Mouse (Mus musculus): ENCODE data around the gene Krt80.
A peak's percentile ranks its signal among the peaks of the same experiment; 100 is the strongest.

Gene Krt80

DNA sequence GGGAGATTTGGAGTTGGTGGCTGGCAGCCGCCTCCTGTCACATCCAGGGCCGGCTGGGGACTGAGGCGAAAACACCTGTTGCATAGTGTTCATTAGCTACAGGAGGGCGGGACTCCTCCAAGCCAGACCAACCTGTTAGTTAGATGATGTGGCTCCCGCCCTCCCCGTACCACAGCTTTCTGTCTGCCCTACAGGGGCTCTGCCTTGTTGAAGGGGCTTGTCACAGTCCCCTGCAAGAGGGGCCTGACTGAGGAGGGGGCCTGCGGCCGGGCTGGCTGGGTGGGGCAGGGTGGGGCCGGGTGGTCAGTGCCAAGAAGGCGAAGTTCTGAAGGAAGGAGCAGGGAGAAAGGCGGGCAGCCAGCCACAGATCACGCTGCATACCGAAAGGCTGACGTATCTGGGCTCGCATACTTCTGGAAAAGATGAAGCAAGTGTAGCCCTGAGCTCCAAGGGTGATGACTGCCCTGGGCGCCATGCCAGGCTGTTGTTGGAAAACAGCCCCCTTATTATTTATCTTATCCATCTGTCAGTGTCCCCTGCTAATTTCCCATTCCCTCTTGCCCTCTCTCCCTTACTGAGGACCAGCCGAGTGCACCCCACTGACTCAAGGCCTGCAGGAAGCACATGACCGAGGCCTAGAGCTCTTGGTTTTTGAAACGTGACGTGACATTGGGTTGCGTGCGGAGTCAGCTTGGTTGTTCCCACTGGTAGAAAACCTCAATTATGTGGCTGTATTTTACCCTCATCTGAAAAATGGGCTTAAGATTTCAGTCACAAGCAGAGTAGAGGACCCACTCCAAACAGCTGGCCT, at the start of gene Krt80:
Gene Krt80, minus strand, starts transcription at position 62 of the 811 bp plus-strand sequence.
- ATAC-seq (ENCODE audit: low TSS enrichment) = no peak

DNA sequence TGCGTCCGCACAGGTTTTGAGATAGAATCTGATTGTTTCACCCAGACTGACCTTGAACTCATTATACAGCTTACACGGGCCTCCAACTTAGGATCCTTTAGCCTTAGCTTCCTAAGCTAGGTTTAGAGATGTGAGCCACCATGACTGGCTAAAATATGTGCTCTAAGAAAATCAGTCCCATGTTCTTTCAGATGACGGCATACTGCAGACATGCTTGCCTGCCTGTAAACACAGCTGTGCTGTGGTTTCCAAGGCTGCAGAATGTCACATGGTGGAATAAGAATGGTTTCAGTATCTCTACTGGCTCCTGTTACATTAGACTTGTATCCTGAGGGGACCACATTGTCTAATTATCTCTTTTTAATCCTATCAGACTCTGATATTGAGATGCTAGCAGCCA, 49.0 kb upstream of the Krt80 start:
- ATAC-seq (ENCODE audit: low TSS enrichment) = no peak

DNA sequence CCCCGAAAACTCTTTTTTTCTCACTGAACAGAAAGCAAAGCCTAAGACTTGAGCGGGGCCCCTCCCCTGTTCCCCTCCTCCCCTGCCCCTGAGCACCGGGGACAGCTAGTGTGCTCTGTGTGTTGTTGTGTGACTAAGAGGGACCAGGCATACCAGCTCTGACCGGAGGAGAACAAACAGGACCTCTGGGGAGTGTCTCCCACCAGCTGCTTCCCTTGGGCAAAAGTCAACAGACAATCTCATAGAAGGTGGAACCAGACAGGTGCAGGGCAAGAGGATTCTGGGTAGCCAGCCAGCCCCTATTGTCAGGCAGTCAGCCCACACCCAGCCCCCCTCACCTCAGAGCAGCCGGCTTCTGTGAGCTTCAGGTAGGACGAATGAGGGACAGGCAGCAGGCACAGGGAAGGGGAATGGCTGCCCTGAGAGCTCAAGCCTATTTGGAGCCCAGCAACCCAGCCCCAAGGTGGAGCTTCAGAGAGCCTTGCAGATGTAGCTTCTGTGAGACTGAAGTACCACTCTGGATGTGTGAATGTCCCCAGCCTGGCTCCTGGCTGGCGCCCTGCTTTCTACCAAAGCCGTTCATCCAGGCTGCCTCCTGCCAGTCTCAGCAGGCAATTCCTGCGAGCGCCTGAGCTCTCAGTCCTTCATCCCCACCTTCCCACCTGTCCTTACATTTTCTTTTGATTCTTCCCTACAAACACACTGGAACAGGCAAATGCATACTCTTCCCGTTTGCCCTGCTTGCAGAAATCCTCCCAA, 45.0 kb upstream of the Krt80 start:
- ATAC-seq (ENCODE audit: low TSS enrichment) = no peak

DNA sequence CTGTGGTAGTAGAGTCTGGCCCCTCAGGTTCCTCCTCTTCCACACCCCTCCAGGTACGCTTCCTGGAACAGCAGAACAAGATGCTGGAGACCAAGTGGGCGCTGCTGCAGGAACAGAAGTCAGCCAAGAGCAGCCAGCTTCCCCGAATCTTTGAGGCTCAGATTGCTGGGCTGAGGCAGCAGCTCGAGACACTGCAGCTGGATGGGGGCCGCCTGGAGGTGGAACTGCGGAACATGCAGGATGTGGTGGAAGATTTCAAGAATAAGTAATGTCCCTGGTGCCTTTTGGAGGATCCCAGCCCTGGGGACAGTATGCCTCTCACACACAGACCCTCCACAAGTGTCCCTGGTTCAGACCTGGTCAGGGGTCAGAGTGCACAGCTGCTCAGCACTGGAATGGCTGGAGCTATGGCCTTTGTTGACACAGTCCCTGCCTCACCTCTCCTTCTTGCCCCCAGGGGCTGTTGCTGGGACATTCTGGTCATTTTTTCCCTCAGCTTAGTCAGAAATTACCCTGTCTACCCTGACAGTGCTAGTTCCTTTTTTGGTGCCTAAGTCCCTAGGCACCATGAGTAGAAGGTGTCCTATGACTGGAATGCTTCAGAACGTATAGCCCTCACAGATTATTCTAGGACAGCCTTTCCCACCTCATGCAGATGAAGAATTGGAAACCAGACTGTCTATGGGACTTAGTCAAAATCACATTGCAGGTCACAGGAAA, 44.1 kb upstream of the Krt80 start:
- ATAC-seq (ENCODE audit: low TSS enrichment) = no peak

DNA sequence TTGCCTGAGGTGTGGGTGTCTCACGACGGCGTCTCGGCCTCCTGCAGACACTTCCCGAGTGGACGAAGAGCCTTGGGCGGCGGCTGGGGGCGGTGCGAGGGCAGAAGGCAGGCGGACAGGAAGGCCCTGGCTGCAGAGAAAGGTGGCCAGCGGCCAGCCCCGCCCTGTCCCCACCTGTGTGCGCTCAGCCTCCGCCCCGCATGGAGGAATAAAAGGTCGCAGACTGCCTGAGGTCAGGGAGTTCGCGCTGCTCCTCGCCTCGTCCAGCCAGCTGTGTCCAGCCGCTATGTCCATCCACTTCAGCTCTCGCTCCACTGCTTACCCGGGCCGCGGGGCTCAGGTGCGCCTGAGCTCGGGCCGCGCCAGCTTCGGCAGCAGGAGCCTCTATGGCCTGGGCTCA, 42.2 kb upstream of the Krt80 start:
- ATAC-seq (ENCODE audit: low TSS enrichment) = no peak

DNA sequence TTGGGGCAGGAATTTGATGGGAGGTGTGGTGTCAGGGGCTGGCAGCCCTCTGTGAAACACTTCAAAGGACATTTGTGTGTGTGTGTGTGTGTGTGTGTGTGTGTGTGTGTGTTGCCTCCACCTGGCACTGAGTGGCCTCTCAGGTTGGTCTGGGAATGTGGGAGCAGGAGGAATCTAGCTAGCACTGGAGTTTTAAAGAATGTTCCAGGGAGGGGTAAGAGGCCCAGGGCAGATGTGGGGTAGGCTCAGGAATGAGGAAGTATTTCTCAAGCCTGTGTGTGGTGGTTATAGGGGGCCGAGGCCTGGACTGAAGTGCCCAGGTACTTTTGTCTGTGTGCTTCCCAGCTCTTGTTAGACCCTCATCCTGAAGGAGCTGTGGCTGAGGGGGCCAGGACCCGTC, 40.8 kb upstream of the Krt80 start, which contains the start of gene Krt7:
Gene Krt7, plus strand, starts transcription at position 269 of the 400 bp plus-strand sequence.
- no peak for ATAC-seq (ENCODE audit: low TSS enrichment)

DNA sequence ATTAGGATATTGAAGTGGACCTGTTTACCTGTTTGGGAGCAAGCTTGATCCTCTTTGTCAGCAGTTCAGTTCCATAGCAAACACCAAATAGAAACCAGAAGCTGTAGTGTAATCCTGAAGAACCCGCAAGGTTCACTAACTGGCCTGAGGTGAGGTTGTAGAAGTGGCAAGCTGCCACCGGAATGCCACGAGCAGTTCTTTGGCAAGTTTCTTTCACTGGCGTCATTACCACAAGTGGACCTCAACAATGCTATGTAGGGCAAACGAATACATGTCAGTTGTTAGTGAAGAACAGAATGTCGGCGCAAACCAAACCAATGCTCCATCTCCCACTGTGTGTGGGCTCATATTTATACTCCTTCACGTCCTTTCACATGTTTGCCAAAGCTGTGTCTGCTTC, 28.3 kb upstream of the Krt80 start:
- no peak for ATAC-seq (ENCODE audit: low TSS enrichment)

DNA sequence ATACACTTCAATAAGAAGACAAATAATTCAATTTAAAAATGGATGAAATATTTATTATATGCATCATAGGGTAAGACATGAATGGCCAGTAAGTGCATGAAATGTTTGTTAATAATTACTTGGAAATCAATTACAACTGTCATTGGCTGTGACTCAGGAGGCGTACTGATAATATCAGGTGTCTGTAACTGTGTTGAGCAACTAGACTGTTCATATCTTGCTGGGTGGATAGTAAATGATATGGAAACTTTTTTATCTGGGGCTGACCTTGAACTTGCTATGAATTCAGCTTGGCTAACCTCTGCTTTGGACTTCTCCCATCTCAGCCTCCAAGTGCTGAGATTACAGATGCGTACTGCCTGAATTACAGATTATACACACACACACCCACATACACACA, 27.7 kb upstream of the Krt80 start:
- no peak for ATAC-seq (ENCODE audit: low TSS enrichment)

DNA sequence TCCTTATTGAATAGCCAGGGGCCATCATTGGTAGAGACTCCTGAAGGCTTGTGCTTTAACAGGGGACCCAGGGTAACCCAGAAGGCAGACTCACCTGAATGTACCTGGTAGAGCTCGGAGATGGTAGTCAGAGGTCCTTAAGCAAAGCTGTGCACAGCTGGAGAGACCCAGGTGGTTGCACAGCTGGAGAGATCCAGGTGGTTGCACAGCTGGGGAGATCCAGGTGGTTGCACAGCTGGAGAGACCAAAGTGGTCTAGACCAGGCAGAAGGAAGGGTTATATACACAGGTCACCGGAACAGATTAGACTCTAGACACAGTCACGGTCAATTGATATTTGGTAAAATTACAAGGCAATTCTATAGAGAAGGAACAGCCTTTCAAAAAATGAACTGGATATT, 27.0 kb upstream of the Krt80 start:
- ATAC-seq (ENCODE audit: low TSS enrichment) = no peak

DNA sequence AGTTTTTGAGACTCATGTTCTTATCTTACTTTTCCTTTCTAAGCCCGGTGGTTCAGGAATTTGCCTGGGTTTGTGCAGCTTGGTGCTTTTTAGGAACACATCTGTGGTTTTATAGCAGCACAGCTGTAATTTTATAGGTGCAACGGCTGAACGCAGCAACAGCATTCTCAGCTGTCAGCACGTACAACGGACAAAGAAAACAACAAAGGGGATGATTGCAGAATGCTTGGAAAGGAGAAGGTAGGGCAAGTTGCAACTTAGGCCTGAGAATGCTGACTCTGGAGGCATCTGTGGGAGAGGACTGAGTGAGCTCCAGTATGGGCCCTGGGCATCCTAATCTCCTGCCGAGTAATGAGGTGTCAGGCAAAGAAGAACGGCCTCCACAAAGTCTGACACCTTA, 26.5 kb upstream of the Krt80 start:
- ATAC-seq (ENCODE audit: low TSS enrichment) = no peak

DNA sequence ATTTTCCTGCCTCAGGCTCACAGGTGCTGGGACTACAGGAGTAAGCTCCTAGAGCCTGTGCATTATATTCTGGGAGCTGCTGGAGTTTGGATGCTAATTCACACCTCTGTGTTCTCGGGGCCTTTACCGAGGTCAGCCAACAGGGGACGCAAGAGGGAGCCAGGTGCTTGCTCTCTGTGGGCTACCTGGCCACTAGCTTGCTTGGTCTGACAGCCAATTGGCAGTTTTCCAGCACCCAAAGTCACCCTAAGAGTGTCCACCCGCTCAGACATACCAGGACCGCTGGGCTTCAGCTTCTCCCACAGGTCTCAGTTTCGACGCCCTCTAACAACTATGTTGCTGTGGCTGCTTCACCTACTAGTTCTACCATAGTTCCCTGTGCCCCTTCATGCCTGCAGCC, 24.9 kb upstream of the Krt80 start:
- no peak for ATAC-seq (ENCODE audit: low TSS enrichment)

DNA sequence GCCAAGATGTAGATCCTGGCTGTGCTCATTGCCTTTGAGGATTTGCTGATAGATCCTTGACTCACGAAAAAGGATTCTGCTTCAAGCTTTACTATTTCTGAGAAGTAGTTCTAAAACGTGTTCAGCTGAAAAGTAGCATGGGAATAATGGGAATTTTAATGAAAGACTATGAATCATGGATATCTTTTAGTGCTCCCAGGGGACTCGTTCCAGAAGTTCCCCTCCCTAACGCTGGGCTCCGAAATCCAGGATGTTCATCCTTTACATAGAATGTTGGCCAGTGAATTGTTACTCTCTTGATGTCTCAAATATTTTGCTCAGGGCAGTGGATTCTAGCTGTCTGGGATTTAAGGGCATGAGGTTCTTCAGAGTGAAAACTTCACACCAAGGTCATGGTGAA, 22.3 kb upstream of the Krt80 start:
- ATAC-seq (ENCODE audit: low TSS enrichment) = no peak

DNA sequence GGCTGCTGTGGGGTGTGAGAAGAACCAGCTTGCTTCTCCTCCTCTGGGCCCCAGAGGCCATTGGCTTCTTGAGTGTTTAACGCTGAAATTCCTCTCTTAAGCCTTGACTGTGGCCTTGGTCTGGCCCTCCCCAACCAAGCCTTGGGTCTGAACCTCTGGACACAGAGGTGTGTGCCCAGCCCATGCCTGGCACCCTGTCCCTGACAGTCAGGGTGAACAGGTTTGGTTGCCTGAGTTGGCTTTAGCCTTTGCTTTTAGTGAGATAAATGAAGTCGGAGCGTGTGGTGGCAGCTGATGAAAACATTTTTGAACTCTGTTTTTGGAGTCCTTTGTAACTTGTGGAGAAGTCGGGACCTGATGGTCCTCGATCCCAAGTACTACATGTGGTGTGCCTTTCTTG, 20.2 kb upstream of the Krt80 start:
- ATAC-seq (ENCODE audit: low TSS enrichment) = no peak

DNA sequence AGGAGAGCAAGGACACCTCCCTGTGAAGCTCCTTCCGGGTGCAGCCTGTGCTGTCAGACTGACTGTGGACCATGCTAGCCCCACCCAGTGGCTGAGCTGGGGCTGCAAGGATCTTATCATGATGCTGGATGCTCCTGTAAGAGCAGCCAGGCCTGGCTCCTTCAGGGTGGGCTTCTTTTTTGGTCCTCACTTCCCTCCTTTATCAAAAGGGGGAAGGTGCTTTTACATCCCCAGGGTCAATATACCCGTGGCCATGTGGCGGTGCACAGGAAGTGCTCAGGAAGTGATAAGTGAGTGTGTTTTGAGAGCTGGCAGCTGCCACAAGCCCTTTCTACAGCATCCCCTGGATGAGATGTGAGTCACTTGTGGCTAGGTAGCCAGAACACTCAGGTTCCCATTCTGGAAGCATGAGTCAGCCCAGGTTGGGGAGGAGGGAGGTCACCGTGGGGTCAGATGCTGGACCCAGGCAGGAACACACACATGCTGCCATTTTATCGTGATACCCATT, 18.1 kb upstream of the Krt80 start:
- peak; percentile 73; the same call in 1 of the 2 replicates for ATAC-seq (ENCODE audit: low TSS enrichment)

DNA sequence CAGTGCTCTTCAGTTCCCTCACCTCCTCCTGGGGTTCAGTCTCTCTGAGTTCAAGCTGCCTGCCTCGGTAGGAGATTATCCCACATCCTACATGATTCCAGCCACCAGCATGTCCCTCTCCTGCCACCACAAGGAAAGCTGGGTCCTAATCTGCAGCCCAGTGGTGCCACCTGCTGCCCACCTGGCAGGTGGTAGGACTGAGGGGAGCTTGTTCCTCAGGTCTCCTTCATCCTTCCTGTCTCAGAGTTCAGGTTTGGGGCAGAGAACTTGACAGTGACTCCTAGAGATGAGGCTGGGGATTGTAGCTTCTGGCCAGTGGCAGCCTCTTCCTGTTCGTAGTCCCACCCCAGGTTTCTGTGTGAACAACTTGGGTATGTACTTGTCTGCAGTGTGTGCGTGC, 17.2 kb upstream of the Krt80 start:
- ATAC-seq (ENCODE audit: low TSS enrichment) = 0 out of 2 replicates have a peak, but pooled peaks have one; percentile 46

DNA sequence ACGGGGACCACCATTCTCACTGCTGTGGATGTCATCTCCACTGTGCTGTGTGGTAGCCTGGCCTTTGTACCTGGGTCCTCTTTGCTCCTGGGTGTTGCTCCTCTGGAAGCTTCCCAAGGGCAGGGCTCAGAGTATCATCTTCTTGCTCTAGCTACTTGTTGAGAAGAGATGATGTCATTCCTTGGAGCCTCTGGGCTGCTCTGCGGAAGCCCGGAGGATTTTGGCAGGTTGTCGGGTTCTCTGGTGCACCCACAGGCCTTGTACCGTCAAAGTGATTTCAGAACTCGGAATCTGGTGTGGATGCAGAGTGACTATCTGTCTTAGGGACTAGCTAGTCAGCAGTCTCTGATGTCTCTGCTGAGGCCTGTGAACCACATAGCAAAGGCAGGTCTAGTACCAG, 15.1 kb upstream of the Krt80 start:
- ATAC-seq (ENCODE audit: low TSS enrichment) = peak; percentile 46; the same call in 1 of the 2 replicates

DNA sequence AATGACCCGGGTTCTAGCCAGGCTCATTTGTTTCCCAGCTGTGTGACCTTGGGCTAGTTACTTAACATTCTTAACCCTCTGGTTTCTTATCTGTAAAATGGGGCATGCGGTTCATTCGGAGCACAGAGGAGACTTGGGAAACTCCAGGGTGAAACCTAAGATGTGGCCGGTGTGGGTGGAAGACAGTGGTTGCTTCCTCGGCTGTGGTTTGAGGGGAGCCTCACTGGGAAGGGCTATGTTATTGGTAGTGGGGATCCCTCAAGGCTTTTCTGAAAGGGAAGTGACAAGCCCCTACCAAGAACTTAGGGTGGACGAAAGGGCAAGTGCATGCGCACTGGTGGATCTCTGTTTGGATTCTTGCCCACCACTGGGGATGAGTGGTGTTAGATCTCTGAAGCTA, 14.6 kb upstream of the Krt80 start:
- no peak for ATAC-seq (ENCODE audit: low TSS enrichment)

DNA sequence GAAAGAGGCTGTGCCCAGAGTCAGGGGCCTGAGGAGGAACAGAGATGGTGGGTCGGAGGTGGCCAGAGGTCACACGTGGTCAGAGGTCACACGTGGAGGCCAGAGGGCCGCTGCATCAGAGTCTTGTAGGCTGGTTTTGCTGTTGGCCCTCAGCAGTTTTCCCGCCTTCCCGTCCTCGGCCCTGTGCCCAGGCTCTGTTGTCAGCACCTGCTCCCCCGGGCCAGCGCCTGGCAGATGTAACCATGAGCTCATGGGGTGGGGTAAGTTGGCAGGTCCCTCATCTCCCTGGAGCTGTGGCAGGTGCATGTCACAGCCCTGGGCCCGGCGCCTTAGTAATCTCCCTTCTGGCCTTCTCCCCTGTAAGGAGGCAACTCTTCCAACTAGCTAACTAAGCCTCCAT, 12.8 kb upstream of the Krt80 start:
- ATAC-seq (ENCODE audit: low TSS enrichment) = no peak

DNA sequence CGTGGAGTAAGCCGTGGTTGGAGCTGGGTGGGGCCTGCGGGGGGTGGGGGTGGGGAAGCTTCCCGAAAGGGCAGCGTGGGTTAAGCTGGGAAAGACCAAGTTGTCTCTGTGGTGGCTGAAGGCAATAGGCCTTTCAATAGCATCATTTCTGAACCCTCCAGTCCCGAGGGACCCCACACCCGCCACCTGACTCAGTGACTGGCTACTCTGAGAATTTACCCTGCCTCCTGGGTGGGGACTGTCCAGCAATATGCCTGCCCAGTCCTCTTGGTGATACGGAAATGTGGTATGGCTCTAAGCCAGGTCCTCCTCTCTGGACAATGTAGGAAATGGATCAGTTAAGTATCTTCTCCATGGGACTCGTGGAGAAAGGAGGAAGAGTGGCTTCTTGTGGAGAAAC, 11.8 kb upstream of the Krt80 start:
- ATAC-seq (ENCODE audit: low TSS enrichment) = no peak

DNA sequence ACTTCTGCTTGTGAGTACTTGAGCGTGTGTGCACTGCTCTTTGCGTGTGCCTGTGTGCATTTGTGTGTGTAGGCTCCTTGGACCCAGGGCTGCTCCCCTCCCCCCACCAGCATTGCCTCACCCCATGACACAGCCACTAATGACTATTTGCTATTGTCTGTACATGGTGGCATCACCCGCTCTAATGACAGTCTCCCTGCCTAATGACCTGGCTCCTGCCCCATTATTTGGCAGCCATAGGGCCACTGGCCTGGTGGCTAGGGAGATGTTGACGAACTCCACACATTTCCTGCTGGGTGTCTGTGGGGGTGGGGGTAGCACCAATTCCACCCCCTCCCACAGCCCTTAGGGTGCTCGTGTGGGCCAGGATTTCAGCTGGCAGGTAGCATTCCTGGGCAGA, 8.7 kb upstream of the Krt80 start:
- ATAC-seq (ENCODE audit: low TSS enrichment) = no peak

DNA sequence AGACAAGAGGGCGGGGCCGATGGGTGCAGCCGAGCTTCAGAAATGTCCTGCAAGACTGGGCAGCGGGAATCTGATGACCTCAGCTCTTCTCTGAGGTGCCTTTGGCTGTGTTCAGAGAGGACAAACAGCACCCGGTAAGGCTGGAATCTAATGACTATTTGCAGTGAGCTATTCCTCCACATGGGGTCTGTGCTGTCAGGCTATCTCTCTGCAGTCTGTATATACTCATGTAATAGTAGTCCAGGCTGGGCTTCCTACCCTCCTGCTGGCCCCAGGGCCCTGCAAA, 6.8 kb upstream of the Krt80 start:
- ATAC-seq (ENCODE audit: low TSS enrichment) = no peak

DNA sequence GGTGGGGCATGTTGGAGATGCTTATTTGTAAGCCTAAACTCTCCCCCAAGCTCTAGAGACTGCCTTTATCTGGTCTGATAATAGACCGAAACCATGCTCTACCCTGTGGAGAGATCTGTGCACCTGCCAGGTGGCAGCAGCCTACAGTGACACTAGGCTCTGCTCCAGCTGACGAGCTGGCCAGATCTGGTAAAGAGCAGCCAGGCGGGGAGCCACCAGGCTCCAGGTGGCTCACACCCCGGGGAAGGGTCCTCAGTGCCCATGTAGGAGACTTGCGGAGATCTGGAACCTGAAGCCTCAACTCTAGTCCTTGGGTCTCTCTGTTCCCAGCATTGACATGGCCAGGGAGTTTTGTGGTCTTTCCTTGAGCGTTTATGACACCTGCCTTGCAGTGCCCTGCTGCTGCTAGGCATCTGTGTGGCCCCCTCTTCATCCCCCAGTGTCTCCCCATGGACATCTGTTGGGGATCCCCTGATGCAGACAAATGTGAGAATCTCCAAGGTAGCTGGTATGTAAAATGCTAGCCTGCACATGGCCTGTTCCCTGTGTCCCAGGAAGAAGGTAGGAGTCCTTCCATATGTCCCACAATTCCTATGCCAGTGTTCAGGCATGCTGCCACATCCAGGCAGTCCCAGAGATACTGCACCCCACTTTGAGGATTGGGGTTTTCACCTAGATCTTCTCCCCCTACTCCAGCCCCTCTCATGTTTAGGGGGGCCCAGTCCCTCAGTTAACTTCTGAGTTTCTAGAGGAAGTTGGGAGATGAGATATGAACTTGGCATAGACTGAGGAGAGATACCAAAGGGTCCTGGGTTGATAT, 6.2 kb upstream of the Krt80 start:
- no peak for ATAC-seq (ENCODE audit: low TSS enrichment)

Measured in frontal cortex, adult (tissue).